Mouse (Mus musculus) forebrain, embryonic 14.5 days (tissue): ENCODE measurements at regions not wholly inside any gene's neighbourhood (a gene's known extent, or its start where the extent isn't known, plus 50 kb on each side); places are given as distances from the start of the nearest gene placed in this dataset.

Source experiments
- ATAC-seq: fragments of 200-750 bp; cut with Nextera tagmentation; 2 replicates; pipeline ENCODE4 v1.8.0; 2017; ENCODE audit warnings: mild to moderate bottlenecking, moderate library complexity
- DNase-seq: peaks from one replicate; pipeline ENCODE4 v3.0.0-alpha.2; 2015; ENCODE audit warnings: low spot score
- H3K27ac ChIP-seq: fragments of 300-500 bp; sonication (generic); 2 replicates; pipeline ENCODE4 v1.5.1; 2014; ENCODE audit warnings: low read depth, mild to moderate bottlenecking, control low read depth, low read length, moderate library complexity
- H3K27me3 ChIP-seq: fragments of 300-500 bp; sonication (generic); replicated peaks from 2 replicates; pipeline ENCODE4 v1.6.1; 2014; ENCODE audit warnings: low read length, control low read depth, mixed read lengths; ENCODE audit not compliant: control insufficient read depth, insufficient read depth
- H3K36me3 ChIP-seq: fragments of 300-500 bp; sonication (generic); 2 replicates; pipeline ENCODE4 v1.6.1; 2014; ENCODE audit warnings: low read length, control low read depth; ENCODE audit not compliant: control insufficient read depth, insufficient read depth
- H3K4me1 ChIP-seq: fragments of 300-500 bp; sonication (generic); 2 replicates; pipeline ENCODE4 v1.6.1; 2014; ENCODE audit warnings: antibody characterized with exemption, low read length, control low read depth; ENCODE audit not compliant: control insufficient read depth, insufficient read depth
- H3K4me2 ChIP-seq: fragments of 300-500 bp; sonication (generic); 2 replicates; pipeline ENCODE4 v1.6.1; 2014; ENCODE audit warnings: mild to moderate bottlenecking, control low read depth, low read length
- H3K4me3 ChIP-seq: fragments of 300-500 bp; sonication (generic); 2 replicates; pipeline ENCODE4 v1.5.1; 2014; ENCODE audit warnings: low read depth, low read length, control low read depth
- H3K9ac ChIP-seq: fragments of 300-500 bp; sonication (generic); 2 replicates; pipeline ENCODE4 v1.6.1; 2014; ENCODE audit warnings: mild to moderate bottlenecking, low read length, control low read depth, moderate library complexity
- H3K9me3 ChIP-seq: fragments of 300-500 bp; sonication (generic); replicated peaks from 2 replicates; pipeline ENCODE4 v1.6.1; 2016; ENCODE audit warnings: low read length, control low read depth, mixed read lengths; ENCODE audit not compliant: control insufficient read depth
- WGBS: fragments of 180-500 bp; shearing (Covaris S2); extraction: QIAGEN DNeasy Blood & Tissue Kit; methylation state at CpG from one replicate; pipeline ENCODE4 v1.1.7; 2014; 5-methylcytosine and 5-hydroxymethylcytosine counted together

DNA sequence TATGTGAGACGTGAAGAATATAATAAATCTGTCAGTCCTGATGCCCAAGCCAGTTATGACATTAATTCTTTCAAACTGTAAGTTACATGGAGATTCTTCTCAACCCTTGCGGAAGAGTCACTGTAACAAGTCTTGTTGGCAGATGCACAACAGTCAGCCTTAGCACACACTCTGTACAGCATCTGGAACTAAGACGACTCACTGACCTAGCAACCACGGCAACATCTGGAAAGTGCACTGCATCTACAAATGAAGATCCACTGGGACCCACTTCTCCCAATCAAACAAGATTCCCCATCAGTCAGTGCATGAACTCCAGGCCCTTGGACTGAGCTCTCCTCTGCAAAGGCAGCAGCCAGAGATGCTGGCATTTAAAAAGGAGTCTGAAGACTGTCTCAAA, 620.2 kb downstream of the Basp1 start:
- WGBS = 88% methylated on average over 4 of the region's 4 CpGs
- Histone ChIP-seq H3K9me3 (no peaks in the 10 kb centered on the region), H3K4me1 (no peaks in the 10 kb centered on the region), H3K4me3 (no peak overlapping the region), H3K9ac (no peak overlapping the region), H3K36me3 (no peaks in the 10 kb centered on the region), H3K4me2 (no peak overlapping the region), H3K27ac (no peak overlapping the region), H3K27me3 (no peaks in the 10 kb centered on the region)
- ATAC-seq (no peak), DNase-seq (no peak)

DNA sequence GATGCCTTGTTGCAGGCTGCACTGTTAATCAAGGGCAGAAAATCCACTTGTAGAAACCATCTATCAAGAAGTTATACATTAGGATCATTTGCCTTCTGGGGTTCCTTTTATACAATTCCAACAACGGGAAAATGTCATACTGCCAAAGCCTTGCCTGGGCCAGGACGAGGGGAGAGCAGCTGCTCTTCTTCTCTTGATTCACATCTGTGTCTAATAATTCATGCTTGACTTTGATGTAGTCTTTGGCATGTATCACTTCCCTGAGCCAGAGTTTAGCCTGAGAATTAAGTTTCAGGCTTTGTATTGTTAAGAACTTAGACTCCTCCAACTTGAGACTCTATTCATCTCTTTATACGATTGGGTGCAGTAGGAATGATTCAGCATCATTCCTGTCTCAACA, 627.2 kb downstream of the Basp1 start:
- DNase-seq = no peak
- Histone ChIP-seq H3K9me3 (no peaks in the 10 kb centered on the region), H3K36me3 (no peaks in the 10 kb centered on the region), H3K27me3 (no peaks in the 10 kb centered on the region), H3K27ac (no peak overlapping the region), H3K4me2 (no peak overlapping the region), H3K4me3 (no peak overlapping the region), H3K9ac (no peak overlapping the region), H3K4me1 (no peaks in the 10 kb centered on the region)
- no peak for ATAC-seq
- WGBS = 83% methylated on average over 3 of the region's 3 CpGs

DNA sequence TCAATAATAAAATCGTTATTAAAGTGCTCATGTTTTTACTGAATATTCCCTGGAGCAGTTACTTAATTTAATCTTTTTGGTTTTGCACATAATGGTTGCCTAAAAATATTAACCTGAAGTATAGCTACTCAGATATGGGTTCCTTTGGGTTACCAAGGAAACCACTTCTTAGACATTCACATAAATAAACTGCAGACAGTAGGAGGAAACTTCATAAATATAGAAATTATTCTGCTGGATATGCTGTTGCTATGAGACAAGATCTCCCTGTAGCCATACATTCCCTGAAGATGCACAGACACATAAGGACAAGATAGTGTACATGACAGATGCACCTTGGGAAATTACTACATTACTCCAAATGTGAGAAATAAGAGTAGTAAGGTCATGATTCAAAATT, 635.3 kb downstream of the Basp1 start:
- Histone ChIP-seq H3K4me3 (no peak overlapping the region), H3K27me3 (no peaks in the 10 kb centered on the region), H3K4me1 (no peaks in the 10 kb centered on the region), H3K4me2 (no peak overlapping the region), H3K36me3 (no peaks in the 10 kb centered on the region), H3K27ac (no peak overlapping the region), H3K9ac (no peak overlapping the region), H3K9me3 (no peaks in the 10 kb centered on the region)
- 85% methylated on average over 1 of the region's 1 CpGs for WGBS
- DNase-seq = peak; percentile 4
- no peak for ATAC-seq

DNA sequence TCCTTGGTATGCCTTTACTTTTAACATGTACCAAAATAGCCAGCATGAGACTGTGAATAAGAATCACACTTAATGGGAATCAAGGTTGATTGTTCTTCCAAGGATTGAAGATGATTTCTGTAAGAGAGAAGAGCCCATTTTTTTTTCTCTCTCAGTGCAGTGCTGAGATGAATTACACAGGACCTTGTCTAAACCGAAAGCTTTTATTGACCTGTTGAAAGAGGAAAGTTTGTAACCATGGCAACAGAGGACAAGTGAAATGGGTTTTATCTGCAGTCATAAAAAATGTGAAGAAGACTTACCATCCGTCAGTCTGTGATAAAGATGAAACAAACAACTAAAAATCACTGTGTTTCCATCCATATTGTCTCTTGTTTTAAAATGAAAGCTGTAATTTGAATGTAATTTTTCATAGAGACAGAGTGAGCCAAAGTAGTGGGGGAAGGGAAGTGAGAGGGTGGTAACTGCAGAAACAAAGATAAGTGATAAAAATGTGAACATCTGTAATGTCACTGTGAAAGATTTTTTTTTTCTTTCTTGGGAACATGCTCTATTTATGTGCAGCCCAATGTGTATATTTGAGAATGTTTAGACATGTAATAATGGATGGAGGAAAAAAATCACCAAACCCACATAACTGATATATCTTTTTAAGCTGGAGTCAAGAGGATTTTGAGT, 661.9 kb downstream of the Basp1 start:
- ATAC-seq = no peak
- no peak overlapping the region for H3K4me2 ChIP-seq
- H3K27me3 ChIP-seq = no peaks in the 10 kb centered on the region
- DNase-seq = peak; percentile 57
- H3K36me3 ChIP-seq = no peaks in the 10 kb centered on the region
- no peaks in the 10 kb centered on the region for H3K4me1 ChIP-seq
- H3K9me3 ChIP-seq = no peaks in the 10 kb centered on the region
- no peak overlapping the region for H3K27ac ChIP-seq
- WGBS = 37% methylated on average over 2 of the region's 2 CpGs
- no peak overlapping the region for H3K9ac ChIP-seq
- H3K4me3 ChIP-seq = no peak overlapping the region

DNA sequence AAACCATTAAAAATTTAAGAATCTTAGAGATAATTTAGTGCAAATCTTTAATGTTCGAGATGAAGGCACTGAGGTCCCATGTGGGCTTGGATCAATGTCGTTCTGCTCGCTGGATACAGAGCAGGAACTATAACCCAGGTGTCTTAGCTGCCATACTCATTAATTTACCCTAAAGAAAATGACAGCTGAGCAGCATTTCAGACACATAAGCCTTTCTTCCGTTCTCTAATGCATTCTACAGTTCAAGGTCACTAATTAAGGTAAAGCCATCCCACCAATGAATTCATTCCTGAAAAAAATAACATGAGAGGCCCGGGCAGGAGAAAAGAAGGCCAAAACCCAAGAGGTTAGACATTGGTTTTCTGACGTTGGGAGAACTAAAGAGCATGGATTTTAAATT, 670.3 kb downstream of the Basp1 start:
- no peak overlapping the region for H3K4me2 ChIP-seq
- no peak overlapping the region for H3K4me3 ChIP-seq
- H3K27me3 ChIP-seq = no peaks in the 10 kb centered on the region
- H3K9me3 ChIP-seq = no peaks in the 10 kb centered on the region
- 40% methylated on average over 6 of the region's 6 CpGs for WGBS
- no peak overlapping the region for H3K9ac ChIP-seq
- ATAC-seq (no peak), DNase-seq (no peak)
- no peaks in the 10 kb centered on the region for H3K36me3 ChIP-seq
- no peaks in the 10 kb centered on the region for H3K4me1 ChIP-seq
- no peak overlapping the region for H3K27ac ChIP-seq

DNA sequence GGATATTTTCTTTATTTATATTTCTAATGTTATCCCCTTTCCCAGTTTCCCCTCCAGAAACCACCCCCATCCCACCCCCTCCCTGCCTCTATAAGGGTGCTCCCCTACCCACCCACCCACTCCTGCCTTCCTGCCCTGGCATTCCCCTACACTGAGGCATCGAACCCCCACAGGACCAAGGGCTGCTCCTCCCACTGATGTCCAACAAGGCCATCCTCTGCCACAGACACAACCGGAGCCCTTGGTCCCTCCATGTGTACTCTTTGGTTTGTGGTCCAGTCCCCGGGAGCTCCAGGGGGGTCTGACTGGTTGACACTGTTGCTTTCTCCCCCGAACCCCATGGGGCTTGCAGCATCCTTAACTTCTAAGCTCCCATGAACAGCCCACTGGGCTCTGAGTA, 688.4 kb downstream of the Basp1 start:
- ATAC-seq (no peak), DNase-seq (no peak)
- Histone ChIP-seq H3K4me3 (no peak overlapping the region), H3K4me2 (no peak overlapping the region), H3K9ac (no peak overlapping the region), H3K36me3 (no peaks in the 10 kb centered on the region), H3K27me3 (no peaks in the 10 kb centered on the region), H3K27ac (no peak overlapping the region), H3K4me1 (no peaks in the 10 kb centered on the region), H3K9me3 (no peaks in the 10 kb centered on the region)
- WGBS = 95% methylated on average over 4 of the region's 4 CpGs

DNA sequence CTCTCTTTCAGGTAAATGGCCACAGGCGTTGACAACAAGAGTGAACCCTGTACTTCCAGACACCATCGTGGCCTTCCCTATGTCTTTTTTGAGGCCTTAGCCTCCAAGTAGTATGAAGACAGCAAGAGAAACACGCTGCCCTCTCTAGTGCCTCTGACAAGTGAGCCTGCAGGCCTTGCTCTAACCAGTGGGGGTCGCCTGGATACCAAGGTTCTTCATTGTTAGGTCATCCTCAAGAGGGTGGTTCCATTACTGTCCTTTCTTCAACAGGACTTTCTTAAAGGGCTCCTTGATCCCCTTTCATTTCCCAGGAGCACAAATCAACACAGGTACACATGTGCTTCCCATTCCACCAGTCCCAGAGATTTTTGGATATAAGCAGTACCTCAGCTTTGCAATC, 688.9 kb downstream of the Basp1 start:
- peak; percentile 65 for DNase-seq
- H3K27ac ChIP-seq = no peak overlapping the region
- no peaks in the 10 kb centered on the region for H3K9me3 ChIP-seq
- no peak overlapping the region for H3K4me3 ChIP-seq
- no peak overlapping the region for H3K9ac ChIP-seq
- no peak overlapping the region for H3K4me2 ChIP-seq
- no peaks in the 10 kb centered on the region for H3K36me3 ChIP-seq
- WGBS = 53% methylated on average over 4 of the region's 4 CpGs
- no peaks in the 10 kb centered on the region for H3K27me3 ChIP-seq
- ATAC-seq = peak; percentile 83
- no peaks in the 10 kb centered on the region for H3K4me1 ChIP-seq

DNA sequence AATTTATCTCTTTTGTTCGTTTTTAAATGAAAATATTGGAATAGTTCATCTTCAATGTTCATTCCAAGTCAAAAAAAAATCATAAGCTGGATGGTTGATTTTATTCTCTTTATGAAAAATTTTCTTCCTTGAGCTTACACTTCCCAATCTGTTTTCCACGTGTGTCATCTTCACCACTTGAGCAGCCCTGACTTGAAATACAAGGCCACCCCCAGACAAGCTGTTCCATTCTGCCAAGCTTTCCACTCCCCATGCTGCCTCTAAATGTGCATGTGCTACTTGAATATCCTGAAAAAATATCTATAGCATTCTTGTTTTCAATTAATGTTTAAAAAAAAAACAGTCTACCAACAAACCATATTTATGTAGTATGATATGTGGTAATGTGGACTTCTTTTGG, 693.2 kb downstream of the Basp1 start:
- 72% methylated on average over 2 of the region's 2 CpGs for WGBS
- no peak for DNase-seq
- Histone ChIP-seq H3K9ac (no peak overlapping the region), H3K4me3 (no peak overlapping the region), H3K27ac (no peak overlapping the region), H3K4me2 (no peak overlapping the region), H3K36me3 (no peaks in the 10 kb centered on the region), H3K4me1 (no peaks in the 10 kb centered on the region), H3K9me3 (no peaks in the 10 kb centered on the region), H3K27me3 (no peaks in the 10 kb centered on the region)
- no peak for ATAC-seq

DNA sequence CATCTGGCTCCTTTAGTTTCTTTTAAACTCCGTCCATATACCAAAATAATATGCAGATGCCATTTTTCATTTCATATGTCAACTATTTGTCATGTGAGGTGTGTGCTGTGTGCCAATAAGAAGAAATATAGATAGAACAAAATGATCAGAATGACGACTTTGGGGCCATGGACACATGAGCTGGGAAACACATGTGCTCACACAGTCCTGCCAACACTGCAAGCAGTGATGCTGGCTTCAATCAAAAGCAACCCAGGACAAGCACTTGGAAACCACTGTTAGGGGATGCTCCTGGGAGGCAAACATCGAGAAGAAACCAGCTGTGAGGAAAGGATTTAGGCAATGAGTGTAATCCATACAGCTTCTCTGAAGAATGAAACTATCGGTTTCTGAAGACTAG, 731.4 kb downstream of the Basp1 start:
- DNase-seq = no peak
- H3K4me2 ChIP-seq = no peak overlapping the region
- H3K27me3 ChIP-seq = no peaks in the 10 kb centered on the region
- no peak for ATAC-seq
- H3K27ac ChIP-seq = no peak overlapping the region
- no peaks in the 10 kb centered on the region for H3K9me3 ChIP-seq
- H3K9ac ChIP-seq = no peak overlapping the region
- H3K4me3 ChIP-seq = no peak overlapping the region
- WGBS = 79% methylated on average over 4 of the region's 4 CpGs
- H3K36me3 ChIP-seq = no peaks in the 10 kb centered on the region
- H3K4me1 ChIP-seq = no peaks in the 10 kb centered on the region
